Mouse (Mus musculus) kidney, adult 9 months (tissue): Measurements from ENCODE around the gene Klhl7.
A peak's percentile ranks its signal among the peaks of the same experiment; 100 is the strongest.
"Not testable (repeated sequence)": the region's sequence is repeated elsewhere in the genome, so short reads cannot be mapped to it uniquely, and the experiment has no call there.

ENCODE experiments used
- DNase-seq: peaks from one replicate; pipeline ENCODE4 v3.0.0; 2022

Gene Klhl7

GRCm38 (mm10) chr5:24095881-24096280 lies 4.5 kb upstream of the Klhl7 start:
- DNase-seq, result peak; percentile 52

GRCm38 (mm10) chr5:24100810-24101311 lies 456 bp downstream of the Klhl7 start:
- DNase-seq, result peak; percentile 54

GRCm38 (mm10) chr5:24101446-24102140 lies 1.2 kb downstream of the Klhl7 start:
- DNase-seq, result no peak

- DNase-seq, result not testable (repeated sequence)
Measured at GRCm38 (mm10) chr5:24103235-24103634, 2.8 kb downstream of the Klhl7 start.

GRCm38 (mm10) chr5:24103841-24104240 lies 3.4 kb downstream of the Klhl7 start:
- DNase-seq, result peak; percentile 67

- no peak for DNase-seq
Measured at GRCm38 (mm10) chr5:24107071-24107739, 6.8 kb downstream of the Klhl7 start.

GRCm38 (mm10) chr5:24107740-24108098 lies 7.3 kb downstream of the Klhl7 start:
- no peak for DNase-seq

- peak; percentile 31 for DNase-seq
Measured at GRCm38 (mm10) chr5:24110068-24110467, 9.7 kb downstream of the Klhl7 start.

- no peak for DNase-seq
Measured at GRCm38 (mm10) chr5:24112116-24112903, 11.9 kb downstream of the Klhl7 start.

- DNase-seq, result no peak
Measured at GRCm38 (mm10) chr5:24122221-24122620, 21.8 kb downstream of the Klhl7 start.

GRCm38 (mm10) chr5:24124175-24124574 lies 23.8 kb downstream of the Klhl7 start:
- no peak for DNase-seq

- no peak for DNase-seq
Measured at GRCm38 (mm10) chr5:24124579-24125276, 24.3 kb downstream of the Klhl7 start.

- no peak for DNase-seq
Measured at GRCm38 (mm10) chr5:24125910-24126636, 25.7 kb downstream of the Klhl7 start.

GRCm38 (mm10) chr5:24126967-24127366 lies 26.6 kb downstream of the Klhl7 start:
- no peak for DNase-seq

- DNase-seq, result no peak
Measured at GRCm38 (mm10) chr5:24146964-24147363, 46.6 kb downstream of the Klhl7 start.

- DNase-seq, result no peak
Measured at GRCm38 (mm10) chr5:24152199-24152598, 51.8 kb downstream of the Klhl7 start.

GRCm38 (mm10) chr5:24156774-24157173 lies 56.4 kb downstream of the Klhl7 start:
- DNase-seq, result no peak

GRCm38 (mm10) chr5:24164789-24165445 lies 64.5 kb downstream of the Klhl7 start, which contains the start of gene Nupl2:
TSS of gene Nupl2 (plus strand) at chr5:24164963.
- peak; percentile 95 for DNase-seq

GRCm38 (mm10) chr5:24167263-24167662 lies 66.9 kb downstream of the Klhl7 start:
- DNase-seq, result peak; percentile 7

GRCm38 (mm10) chr5:24169881-24170280 lies 69.5 kb downstream of the Klhl7 start:
- DNase-seq, result no peak

GRCm38 (mm10) chr5:24172092-24172491 lies 71.7 kb downstream of the Klhl7 start:
- DNase-seq, result no peak
